Mouse (Mus musculus) spleen, adult 2 months (tissue): ENCODE data around the gene Elf2. TPM values are rescaled to one million over a fixed set of nuclear protein-coding genes. Genes with fewer than 3 reads are reported as not detected.
A peak's percentile ranks its signal among the peaks of the same experiment; 100 is the strongest.
"Not testable (repeated sequence)": the region's sequence is repeated elsewhere in the genome, so short reads cannot be mapped to it uniquely, and the experiment has no call there.

Experiments used
- DNase-seq, 2 experiments: peaks; one replicate each; pipeline versions ENCODE4 v3.0.0 to v3.0.0-alpha.2; 2012 to 2021; ENCODE audit warnings: low spot score in 2 of 2, low read depth in 1 of 2
- H3K27ac ChIP-seq: fragments of 200-500 bp; 2 replicates; pipeline ENCODE4 v1.5.1; 2012; ENCODE audit warnings: low read length, inconsistent platforms; ENCODE audit not compliant: insufficient read depth
- H3K27me3 ChIP-seq: fragments of 200-500 bp; 2 replicates; pipeline ENCODE4 v1.6.1; 2012; ENCODE audit warnings: mild to moderate bottlenecking, moderate library complexity, low read length, inconsistent platforms; ENCODE audit not compliant: control insufficient read depth, insufficient read depth
- H3K36me3 ChIP-seq: fragments of 200-500 bp; 2 replicates; pipeline ENCODE4 v1.6.1; 2012; ENCODE audit warnings: mild to moderate bottlenecking, low read length, inconsistent platforms; ENCODE audit not compliant: control insufficient read depth, insufficient read depth
- H3K4me1 ChIP-seq: fragments of 200-500 bp; 2 replicates; pipeline ENCODE4 v1.6.1; 2011; ENCODE audit warnings: inconsistent platforms; ENCODE audit not compliant: control insufficient read depth, insufficient read depth, insufficient read length
- H3K4me3 ChIP-seq: fragments of 200-500 bp; 2 replicates; pipeline ENCODE4 v1.5.1; 2011; ENCODE audit warnings: mild to moderate bottlenecking, inconsistent platforms; ENCODE audit not compliant: insufficient read depth, insufficient read length; ENCODE audit errors: extremely low read depth
- CTCF ChIP-seq: fragments of 200-500 bp; IDR thresholded peaks from 2 replicates; pipeline ENCODE4 v1.5.1; 2011; ENCODE audit warnings: mild to moderate bottlenecking, inconsistent platforms; ENCODE audit not compliant: insufficient read depth, insufficient read length, insufficient replicate concordance; ENCODE audit errors: extremely low read depth
- POLR2A ChIP-seq: fragments of 200-500 bp; IDR thresholded peaks from 2 replicates; pipeline ENCODE4 v1.6.1; 2011; ENCODE audit warnings: low read depth, low read length, inconsistent platforms
- WGBS: fragments of 180-500 bp; shearing (Covaris S2); methylation state at CpG from one replicate; pipeline ENCODE4 v1.1.7; 2018; 5-methylcytosine and 5-hydroxymethylcytosine counted together
- polyA plus RNA-seq: library from polyadenylated mRNA; depleted of rRNA; stranded (reverse); fragments of >200 nt; gene quantifications from 2 replicates; pipeline ENCODE4 v1.2.3, GENCODE M21; 2012

Gene Elf2
- polyA plus RNA-seq, 1 experiment: 36.6 TPM

DNA sequence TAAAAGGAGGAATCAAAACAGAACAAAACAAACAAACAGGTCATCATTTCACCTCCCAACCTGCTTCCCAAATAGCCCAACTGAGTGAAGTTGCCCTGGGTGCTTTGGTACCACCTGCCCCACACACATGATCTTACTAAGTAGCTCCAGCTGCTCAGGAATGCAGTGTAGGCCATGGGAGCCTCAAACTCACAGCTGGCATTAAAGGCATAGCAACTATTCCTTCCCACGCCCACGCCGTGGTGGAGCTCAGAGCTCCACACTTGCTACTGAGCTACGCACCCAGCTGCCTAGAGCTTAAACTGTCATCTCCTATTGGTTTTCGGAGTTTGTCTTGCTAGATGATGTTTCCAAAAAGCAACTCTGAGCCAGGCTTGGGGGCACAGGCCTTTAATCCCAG, 121.2 kb downstream of the Elf2 start:
- 95% methylated on average over 5 of the region's 5 CpGs for WGBS
- H3K4me3 ChIP-seq: no peak overlapping the region
- H3K36me3 ChIP-seq: no peaks in the 10 kb centered on the region
- H3K27me3 ChIP-seq: no peaks in the 10 kb centered on the region
- no peak for TF ChIP-seq POLR2A
- no peak for TF ChIP-seq CTCF
- no peak overlapping the region for H3K27ac ChIP-seq
- H3K4me1 ChIP-seq: no peaks in the 10 kb centered on the region
- DNase-seq: no peak

DNA sequence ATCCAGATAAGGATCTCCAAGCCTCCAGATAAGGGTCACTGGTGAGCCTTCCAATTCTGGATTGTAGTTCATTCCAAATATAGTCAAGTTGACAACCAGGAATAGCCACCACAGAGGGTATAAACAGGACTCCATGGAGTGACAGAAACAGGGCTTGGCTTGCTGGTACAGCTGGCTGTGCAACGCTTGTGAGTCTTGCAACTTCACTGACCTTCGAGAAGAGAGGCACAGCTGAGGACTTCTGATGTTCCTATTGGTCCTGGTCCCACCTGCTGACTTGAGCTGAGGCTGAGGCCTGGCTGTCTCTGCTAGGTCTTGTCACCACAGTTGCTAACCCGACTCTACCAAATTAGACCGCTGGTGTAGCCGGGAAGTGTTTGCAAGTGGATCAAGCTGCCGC, 122.1 kb downstream of the Elf2 start:
- not testable (repeated sequence) for DNase-seq, H3K36me3 ChIP-seq, H3K4me3 ChIP-seq, H3K4me1 ChIP-seq, H3K27me3 ChIP-seq, H3K27ac ChIP-seq
- 95% methylated on average over 6 of the region's 6 CpGs for WGBS

DNA sequence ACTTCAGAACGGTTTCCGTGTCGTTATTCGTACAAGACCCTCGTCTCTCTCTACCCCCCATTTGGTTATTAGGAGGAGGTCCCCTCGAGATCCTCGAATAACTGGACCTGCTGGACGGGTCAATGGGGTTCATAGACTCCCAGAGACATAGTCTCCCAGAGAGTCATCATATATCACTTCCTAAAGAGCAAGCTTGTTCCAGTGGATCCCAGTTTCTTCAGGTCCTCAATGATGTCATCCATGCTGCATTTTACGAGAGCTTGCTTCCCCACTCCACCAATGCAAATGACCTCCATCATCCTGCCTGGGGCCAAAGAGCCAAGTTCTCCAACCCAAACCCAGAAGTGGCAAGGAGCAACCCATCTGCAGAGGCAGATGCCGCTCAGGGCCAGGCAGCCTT, 124.1 kb downstream of the Elf2 start:
- WGBS: 94% methylated on average over 7 of the region's 10 CpGs
- not testable (repeated sequence) for H3K36me3 ChIP-seq, H3K27ac ChIP-seq, DNase-seq, H3K4me3 ChIP-seq, H3K4me1 ChIP-seq, H3K27me3 ChIP-seq

DNA sequence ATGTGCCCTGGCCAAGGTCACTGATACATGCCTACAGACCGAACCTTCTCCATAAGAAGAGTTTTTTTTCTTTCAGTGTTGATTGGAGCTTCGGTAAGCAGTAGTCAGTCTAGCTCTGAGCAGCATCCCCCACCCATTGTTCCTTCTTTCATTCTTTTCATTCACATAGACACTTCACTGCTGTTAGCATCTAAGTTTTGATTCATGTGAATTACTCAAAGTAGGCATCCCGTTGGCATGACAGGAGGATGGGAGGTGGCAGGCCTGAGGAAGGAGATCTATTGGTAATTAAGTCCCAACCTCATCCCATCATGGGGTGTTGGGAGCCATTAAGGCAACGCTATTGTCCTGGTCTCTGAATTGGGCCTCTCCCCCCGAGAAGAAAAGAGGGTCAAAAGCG, 124.8 kb downstream of the Elf2 start:
- H3K4me1 ChIP-seq: no peaks in the 10 kb centered on the region
- WGBS: 88% methylated on average over 6 of the region's 6 CpGs
- no peak for DNase-seq
- TF ChIP-seq POLR2A (no peak), CTCF (no peak)
- no peaks in the 10 kb centered on the region for H3K36me3 ChIP-seq
- no peak overlapping the region for H3K4me3 ChIP-seq
- no peak overlapping the region for H3K27ac ChIP-seq
- H3K27me3 ChIP-seq: no peaks in the 10 kb centered on the region

DNA sequence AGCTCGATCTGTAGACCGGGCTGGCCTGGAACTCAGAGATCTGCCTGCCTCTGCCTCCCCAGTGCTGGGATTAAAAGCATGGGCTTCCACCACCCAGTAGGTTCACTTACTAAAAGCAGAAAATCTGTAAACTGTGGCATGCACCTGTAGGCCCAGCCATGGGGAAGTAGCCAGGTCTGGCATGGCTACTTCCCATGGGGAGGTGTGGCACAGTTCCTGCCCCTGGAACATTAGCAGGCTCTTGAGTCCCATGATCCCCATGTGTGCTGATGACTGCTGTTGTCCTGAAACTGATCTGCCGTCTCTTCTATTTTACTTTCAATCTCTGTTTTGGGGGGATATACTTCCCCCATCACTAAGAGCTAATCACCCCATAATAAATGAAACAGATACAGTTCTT, 127.4 kb downstream of the Elf2 start:
- WGBS: 88% methylated on average over 3 of the region's 3 CpGs
- Histone ChIP-seq H3K27me3 (no peaks in the 10 kb centered on the region), H3K36me3 (no peaks in the 10 kb centered on the region), H3K4me3 (no peak overlapping the region), H3K27ac (no peak overlapping the region), H3K4me1 (no peaks in the 10 kb centered on the region)
- no peak for TF ChIP-seq POLR2A
- TF ChIP-seq CTCF: no peak
- DNase-seq: no peak

DNA sequence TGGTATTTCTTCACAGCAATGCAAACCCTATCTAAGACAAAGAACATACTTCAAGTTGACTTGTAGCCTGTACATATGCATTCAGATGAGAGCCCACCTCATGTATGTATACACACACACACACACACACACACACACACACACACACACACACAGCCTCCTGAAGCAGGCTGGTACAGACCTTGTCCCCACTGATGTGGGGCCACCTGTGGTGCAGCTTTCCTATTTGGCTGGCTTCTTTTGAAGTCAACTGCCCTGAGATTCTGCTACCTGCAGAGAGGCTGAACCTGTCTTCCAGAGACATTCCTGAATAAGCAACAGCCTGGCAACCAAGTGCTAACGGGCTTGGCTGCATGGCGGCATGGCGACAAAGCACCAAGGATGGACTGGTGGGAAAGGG, 130.0 kb downstream of the Elf2 start:
- no peaks in the 10 kb centered on the region for H3K36me3 ChIP-seq
- DNase-seq: no peak
- H3K4me3 ChIP-seq: no peak overlapping the region
- H3K4me1 ChIP-seq: no peaks in the 10 kb centered on the region
- TF ChIP-seq CTCF (no peak), POLR2A (no peak)
- 98% methylated on average over 3 of the region's 3 CpGs for WGBS
- no peaks in the 10 kb centered on the region for H3K27me3 ChIP-seq
- H3K27ac ChIP-seq: no peak overlapping the region

DNA sequence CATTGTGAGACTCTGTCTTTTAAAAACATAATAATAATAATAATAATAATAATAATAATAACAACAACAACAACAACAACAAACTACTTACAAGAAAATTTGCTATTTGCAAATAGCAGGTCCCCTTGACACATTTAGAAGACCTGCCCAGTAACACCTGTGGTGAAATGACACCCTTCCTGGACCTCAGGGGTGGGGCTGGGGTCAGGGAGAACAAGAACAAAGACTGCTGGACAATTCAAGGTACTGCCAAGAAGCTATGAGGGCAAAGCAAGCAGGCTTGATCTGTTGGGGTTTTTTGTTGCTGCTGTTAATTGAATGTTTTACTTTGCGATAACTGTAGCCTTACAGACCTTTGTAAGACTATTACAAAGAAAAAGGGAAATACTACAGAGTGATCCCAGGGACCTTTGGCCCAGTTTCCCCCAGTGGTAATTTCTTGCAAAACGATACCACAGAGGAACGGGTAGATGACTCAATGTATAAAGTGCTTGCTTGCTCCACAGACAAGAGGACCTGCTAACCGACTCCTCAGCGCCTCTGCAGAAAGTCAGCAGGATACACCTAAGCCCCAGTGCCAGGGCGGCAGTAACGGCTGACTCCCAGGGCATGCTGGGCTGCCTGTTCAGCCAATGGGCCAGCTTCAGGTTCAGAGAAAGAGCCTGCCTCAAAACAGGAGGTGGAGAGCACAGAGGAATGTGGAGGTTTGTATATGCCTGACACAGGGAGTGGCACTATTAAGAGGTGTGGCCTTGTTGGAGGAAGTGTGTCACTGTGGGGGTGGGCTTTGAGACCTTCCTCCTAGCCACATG, 130.8 kb downstream of the Elf2 start:
- no peaks in the 10 kb centered on the region for H3K36me3 ChIP-seq
- no peak for DNase-seq
- peak overlapping the region; percentile 31; the same call in 1 of the 2 replicates for H3K27ac ChIP-seq
- TF ChIP-seq CTCF: no peak
- no peak for TF ChIP-seq POLR2A
- WGBS: 65% methylated on average over 7 of the region's 7 CpGs
- no peaks in the 10 kb centered on the region for H3K4me1 ChIP-seq
- H3K27me3 ChIP-seq: no peaks in the 10 kb centered on the region
- no peak overlapping the region for H3K4me3 ChIP-seq

DNA sequence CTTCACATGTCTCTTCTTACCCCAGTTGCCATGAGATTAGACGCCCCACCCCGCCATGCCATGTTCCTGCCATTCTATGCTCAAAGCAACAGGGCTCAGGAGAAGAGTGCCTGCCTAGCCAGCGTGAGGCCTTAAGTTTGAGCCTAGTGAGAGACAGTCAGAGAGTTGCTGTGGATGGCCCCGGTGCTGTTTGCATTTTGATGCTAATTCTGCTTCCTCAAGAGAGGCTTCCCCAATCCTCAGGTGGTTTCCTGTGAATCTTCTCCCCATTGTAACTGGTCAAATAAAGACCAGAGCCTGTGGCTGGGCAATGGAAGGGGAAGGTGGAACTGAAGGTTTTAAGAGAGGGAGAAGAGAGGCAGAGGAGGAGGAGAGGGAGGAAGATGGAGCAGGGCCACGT, 131.8 kb downstream of the Elf2 start:
- no peak for TF ChIP-seq POLR2A
- no peak for TF ChIP-seq CTCF
- Histone ChIP-seq H3K27ac (no peak overlapping the region), H3K27me3 (no peaks in the 10 kb centered on the region), H3K4me1 (no peaks in the 10 kb centered on the region), H3K4me3 (no peak overlapping the region), H3K36me3 (no peaks in the 10 kb centered on the region)
- DNase-seq: no peak
- 69% methylated on average over 5 of the region's 5 CpGs for WGBS
